Comparison of ENCODE assay signal across 7 mouse cellular contexts in the genomic region with DNA sequence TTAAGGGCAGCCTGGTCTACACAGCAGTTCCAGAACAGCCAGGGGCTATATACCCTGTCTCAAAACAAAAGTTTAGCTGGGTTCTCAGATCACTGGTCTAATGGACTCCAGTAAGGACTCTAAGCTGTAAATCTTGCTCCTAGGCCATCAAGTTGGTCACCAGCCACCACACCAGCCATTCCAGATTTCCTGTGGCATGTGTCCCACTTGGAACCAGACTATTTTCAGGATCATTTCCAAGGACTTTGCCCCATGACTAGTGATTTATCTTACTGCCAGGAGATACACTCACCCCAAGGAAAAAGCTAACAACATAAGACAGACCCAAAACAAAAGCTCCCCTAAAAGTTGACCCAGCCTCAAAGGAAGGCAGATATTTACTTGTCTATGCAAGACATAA. TPM values are rescaled to one million over a fixed set of nuclear protein-coding genes. Genes with fewer than 3 reads are reported as not detected.
DNase-seq lines count a peak whose midpoint lies in the region; ATAC-seq and TF ChIP-seq lines count a peak whose summit lies in the region.

No protein-coding gene starts in this region.

- peak overlapping the region; percentile 85; the same call in 1 of the 2 replicates for H3K9ac ChIP-seq in lung, embryonic 14.5 days
- H3K9ac ChIP-seq in stomach, embryonic 16.5 days (ENCODE audit: low read length), result no peak overlapping the region

- H3K4me2 ChIP-seq in lung, embryonic 14.5 days, result no peak overlapping the region
- H3K4me2 ChIP-seq in stomach, embryonic 16.5 days (ENCODE audit: low read depth, low read length), result 0 out of 2 replicates have a peak overlapping the region, but pooled peaks have one; percentile 9

- no peak for ATAC-seq in lung, embryonic 14.5 days (ENCODE audit: insufficient read depth)
- ATAC-seq in stomach, embryonic 16.5 days (ENCODE audit: insufficient read depth, low FRiP score), result no peak

- no peak for TF ChIP-seq POLR2A in lung, adult 2 months (IDR thresholded peaks at IDR 0.05; ENCODE audit: borderline replicate concordance, extremely low read depth, low read depth, low read length)

- peaks cover 5% of the 10 kb centered on the region for H3K4me1 ChIP-seq in lung, embryonic 14.5 days (ENCODE audit: insufficient read depth)
- H3K4me1 ChIP-seq in lung, adult 2 months (ENCODE audit: control insufficient read depth, insufficient read depth, low read length), result peaks cover 5% of the 10 kb centered on the region; the same call in 1 of the 2 replicates
- peaks cover 13% of the 10 kb centered on the region for H3K4me1 ChIP-seq in stomach, embryonic 16.5 days (ENCODE audit: control insufficient read depth, insufficient read depth, low read length)

- no peak overlapping the region for H3K4me3 ChIP-seq in lung, embryonic 14.5 days (ENCODE audit: low read depth, low read length)
- no peak overlapping the region for H3K4me3 ChIP-seq in lung, adult 2 months (replicated peaks; ENCODE audit: extremely low read depth, low read depth, low read length)
- H3K4me3 ChIP-seq in stomach, embryonic 16.5 days (replicated peaks; ENCODE audit: low read length), result no peak overlapping the region

- TF ChIP-seq CTCF in lung, embryonic 14.5 days (IDR thresholded peaks at IDR 0.05; ENCODE audit: low read depth), result no peak
- no peak for TF ChIP-seq CTCF in lung, adult 2 months (IDR thresholded peaks at IDR 0.05; ENCODE audit: insufficient read depth, low read length)

- H3K27ac ChIP-seq in lung, embryonic 14.5 days (ENCODE audit: low read depth), result no peak overlapping the region
- H3K27ac ChIP-seq in stomach, embryonic 16.5 days (ENCODE audit: low read length), result no peak overlapping the region

- H3K9me3 ChIP-seq in lung, embryonic 14.5 days (ENCODE audit: low read depth, low read length), result no peaks in the 10 kb centered on the region
- H3K9me3 ChIP-seq in stomach, embryonic 16.5 days (replicated peaks; ENCODE audit: control insufficient read depth, low read length), result no peaks in the 10 kb centered on the region

- DNase-seq in lung, embryonic 14.5 days, result no peak
- DNase-seq in lung, adult 2 months, result no peak
- peak; percentile 20 to 35 for DNase-seq in cerebellum, postnatal 25 days
- DNase-seq in heart, postnatal 4 days, result peak; percentile 40
- DNase-seq in left cerebral cortex, adult 9 months (ENCODE audit: low spot score in 2 of 2), result no peak
- no peak for DNase-seq in yolk sac, embryonic 10.5 days (ENCODE audit: low spot score)

- H3K27me3 ChIP-seq in lung, embryonic 14.5 days (ENCODE audit: insufficient read depth, low read length), result no peaks in the 10 kb centered on the region
- H3K27me3 ChIP-seq in stomach, embryonic 16.5 days (ENCODE audit: control insufficient read depth, insufficient read depth, low read length), result no peaks in the 10 kb centered on the region

- H3K36me3 ChIP-seq in lung, embryonic 14.5 days (ENCODE audit: insufficient read depth), result peaks cover 14% of the 10 kb centered on the region; the same call in 1 of the 2 replicates
- peaks cover 9% of the 10 kb centered on the region for H3K36me3 ChIP-seq in stomach, embryonic 16.5 days (ENCODE audit: control insufficient read depth, insufficient read depth, low read length)

RNA-seq across cellular contexts. Expression of a gene that starts 2.1 kb away (rescaled TPM):
- 8.5 and 9.1 TPM in 2 replicates for polyA plus RNA-seq in lung, embryonic 14.5 days (2014; fragmentation: Nextera tagmentation; extraction: Ambion mirVana)
- 10.6 and 15.7 TPM in 2 replicates for polyA plus RNA-seq in lung, adult 2 months (2012; rRNA removed)
- 10 to 100 TPM; 67.7 to 68.9 TPM for total RNA-seq in heart, postnatal 4 days (2021)
- 9.3 and 9.5 TPM in 2 replicates for polyA plus RNA-seq in stomach, embryonic 16.5 days (2015; fragmentation: Nextera tagmentation; extraction: Ambion mirVana)

RNA-seq across cellular contexts. Expression of a gene that starts 54.0 kb away (rescaled TPM):
- 3.3 and 3.4 TPM in 2 replicates for polyA plus RNA-seq in lung, embryonic 14.5 days (2014; fragmentation: Nextera tagmentation; extraction: Ambion mirVana)
- 32.2 and 39.5 TPM in 2 replicates for polyA plus RNA-seq in lung, adult 2 months (2012; rRNA removed)
- 1 to 10 TPM; 4.5 to 5.0 TPM for total RNA-seq in heart, postnatal 4 days (2021)
- polyA plus RNA-seq in stomach, embryonic 16.5 days (2015; fragmentation: Nextera tagmentation; extraction: Ambion mirVana), result 7.9 and 8.3 TPM in 2 replicates

Comparison
In these comparisons a context has a peak if more than half of its experiments do, and no peak if none do; other contexts are left out.
1. DNase-seq: peak in cerebellum, postnatal 25 days (2 of 2) and heart, postnatal 4 days (single experiment); none in lung, embryonic 14.5 days (single experiment), lung, adult 2 months (single experiment), left cerebral cortex, adult 9 months (0 of 2) and yolk sac, embryonic 10.5 days (single experiment).